Mouse (Mus musculus) intestine, postnatal 0 days (tissue): Measurements from ENCODE around the gene Syne2. TPM values are rescaled to one million over a fixed set of nuclear protein-coding genes. Genes with fewer than 3 reads are reported as not detected.

Experiments used
- ATAC-seq: fragments of 200-750 bp; cut with Nextera tagmentation; 2 replicates; pipeline ENCODE4 v1.8.0; 2017; ENCODE audit warnings: mild to moderate bottlenecking, moderate TSS enrichment, moderate library complexity
- H3K27ac ChIP-seq: fragments of 300-500 bp; sonication (generic); 2 replicates; pipeline ENCODE4 v1.5.1; 2014; ENCODE audit warnings: mild to moderate bottlenecking, low read depth, low read length, moderate library complexity
- H3K27me3 ChIP-seq: fragments of 300-500 bp; sonication (generic); replicated peaks from 2 replicates; pipeline ENCODE4 v1.6.1; 2014; ENCODE audit warnings: low read length, mixed read lengths; ENCODE audit not compliant: control insufficient read depth, insufficient read depth
- H3K36me3 ChIP-seq: fragments of 300-500 bp; sonication (generic); 2 replicates; pipeline ENCODE4 v1.6.1; 2014; ENCODE audit warnings: mild to moderate bottlenecking, moderate library complexity; ENCODE audit not compliant: control insufficient read depth, insufficient read depth
- H3K4me1 ChIP-seq: fragments of 300-500 bp; sonication (generic); replicated peaks from 2 replicates; pipeline ENCODE4 v1.6.1; 2014; ENCODE audit warnings: antibody characterized with exemption, low read length, mixed read lengths; ENCODE audit not compliant: control insufficient read depth, insufficient read depth
- H3K4me2 ChIP-seq: fragments of 300-500 bp; sonication (generic); replicated peaks from 2 replicates; pipeline ENCODE4 v1.6.1; 2014; ENCODE audit warnings: low read depth, mild to moderate bottlenecking, moderate library complexity
- H3K4me3 ChIP-seq: fragments of 300-500 bp; sonication (generic); 2 replicates; pipeline ENCODE4 v1.5.1; 2014; ENCODE audit warnings: low read depth, low read length
- H3K9ac ChIP-seq: fragments of 300-500 bp; sonication (generic); 2 replicates; pipeline ENCODE4 v1.6.1; 2014; ENCODE audit warnings: mild to moderate bottlenecking, low read depth, low read length
- H3K9me3 ChIP-seq: fragments of 300-500 bp; sonication (generic); 2 replicates; pipeline ENCODE4 v1.6.1; 2016; ENCODE audit warnings: mixed run types; ENCODE audit not compliant: control insufficient read depth
- CTCF ChIP-seq: sonication (generic); IDR thresholded peaks from 2 replicates; pipeline ENCODE4 v1.5.1; 2016; ENCODE audit warnings: low read depth, mild to moderate bottlenecking, control low read depth, antibody characterized with exemption, moderate library complexity
- WGBS: fragments of 180-500 bp; shearing (Covaris S2); extraction: QIAGEN DNeasy Blood & Tissue Kit; methylation state at CpG from one replicate; pipeline ENCODE4 v1.1.7; 2014; 5-methylcytosine and 5-hydroxymethylcytosine counted together
- polyA plus RNA-seq: library from polyadenylated mRNA; unstranded; fragments of >200 nt; fragmentation: Nextera tagmentation; extraction: Ambion mirVana; gene quantifications from 2 replicates; pipeline ENCODE4 v1.2.1, GENCODE M21; 2015

Syne2 gene
- polyA plus RNA-seq, 1 experiment from 2014 or later = 14.5 TPM

- 51% methylated on average over 15 of the region's 15 CpGs for WGBS
- TF ChIP-seq CTCF = no peak
- Histone ChIP-seq H3K27ac (peak overlapping the region; percentile 74), H3K4me2 (peak overlapping the region; percentile 53), H3K9me3 (no peaks in the 10 kb centered on the region), H3K4me1 (no peaks in the 10 kb centered on the region), H3K9ac (peak overlapping the region; percentile 11; the same call in 1 of the 2 replicates), H3K36me3 (peaks cover 3% of the 10 kb centered on the region; the same call in 1 of the 2 replicates), H3K27me3 (no peaks in the 10 kb centered on the region), H3K4me3 (peak overlapping the region; percentile 26)
- ATAC-seq = peak; percentile 56
These were observed 197.1 kb downstream of the Syne2 start for GRCm38 (mm10) chr12:76015026-76015425.

GRCm38 (mm10) chr12:76015489-76015888 lies 197.6 kb downstream of the Syne2 start:
- no peaks in the 10 kb centered on the region for H3K27me3 ChIP-seq
- peak; percentile 89 for ATAC-seq
- 38% methylated on average over 11 of the region's 11 CpGs for WGBS
- H3K4me2 ChIP-seq = peak overlapping the region; percentile 53
- no peak for TF ChIP-seq CTCF
- peak overlapping the region; percentile 11; the same call in 1 of the 2 replicates for H3K9ac ChIP-seq
- H3K4me3 ChIP-seq = peak overlapping the region; percentile 26
- H3K4me1 ChIP-seq = no peaks in the 10 kb centered on the region
- no peaks in the 10 kb centered on the region for H3K9me3 ChIP-seq
- peaks cover 6% of the 10 kb centered on the region for H3K36me3 ChIP-seq
- peak overlapping the region; percentile 74 for H3K27ac ChIP-seq

GRCm38 (mm10) chr12:76016123-76017101 lies 198.5 kb downstream of the Syne2 start:
- peak overlapping the region; percentile 74 for H3K27ac ChIP-seq
- H3K9ac ChIP-seq = no peak overlapping the region
- ATAC-seq = peak; percentile 87

GRCm38 (mm10) chr12:76018640-76019039 lies 200.7 kb downstream of the Syne2 start:
- Histone ChIP-seq H3K4me3 (no peak overlapping the region), H3K4me1 (no peaks in the 10 kb centered on the region), H3K9ac (no peak overlapping the region), H3K27me3 (no peaks in the 10 kb centered on the region), H3K4me2 (no peak overlapping the region), H3K36me3 (peaks cover 25% of the 10 kb centered on the region), H3K27ac (no peak overlapping the region), H3K9me3 (no peaks in the 10 kb centered on the region)
- 70% methylated on average over 8 of the region's 8 CpGs for WGBS
- ATAC-seq = no peak
- no peak for TF ChIP-seq CTCF

More at GRCm38 (mm10) chr12:76016123-76017101, 198.5 kb downstream of the Syne2 start:
- no peaks in the 10 kb centered on the region for H3K9me3 ChIP-seq
- H3K36me3 ChIP-seq = peaks cover 8% of the 10 kb centered on the region
- no peak overlapping the region for H3K4me3 ChIP-seq
- no peaks in the 10 kb centered on the region for H3K27me3 ChIP-seq
- no peaks in the 10 kb centered on the region for H3K4me1 ChIP-seq
- H3K4me2 ChIP-seq = peak overlapping the region; percentile 53
- 56% methylated on average over 14 of the region's 14 CpGs for WGBS
- peak; percentile 98 for TF ChIP-seq CTCF

- no peak overlapping the region for H3K9ac ChIP-seq
- H3K4me3 ChIP-seq = no peak overlapping the region
- H3K36me3 ChIP-seq = peaks cover 57% of the 10 kb centered on the region
- no peak overlapping the region for H3K4me2 ChIP-seq
- WGBS = 85% methylated on average over 8 of the region's 8 CpGs
- H3K9me3 ChIP-seq = no peaks in the 10 kb centered on the region
- H3K4me1 ChIP-seq = no peaks in the 10 kb centered on the region
- no peaks in the 10 kb centered on the region for H3K27me3 ChIP-seq
- ATAC-seq = no peak
- no peak overlapping the region for H3K27ac ChIP-seq
- no peak for TF ChIP-seq CTCF
These were observed 224.4 kb downstream of the Syne2 start for GRCm38 (mm10) chr12:76042301-76042700.

GRCm38 (mm10) chr12:76046561-76046960 lies 228.6 kb downstream of the Syne2 start:
- Histone ChIP-seq H3K27ac (no peak overlapping the region), H3K4me1 (no peaks in the 10 kb centered on the region), H3K27me3 (no peaks in the 10 kb centered on the region), H3K9ac (no peak overlapping the region), H3K4me2 (no peak overlapping the region), H3K9me3 (no peaks in the 10 kb centered on the region), H3K4me3 (no peak overlapping the region), H3K36me3 (peaks cover 49% of the 10 kb centered on the region)
- ATAC-seq = no peak
- 89% methylated on average over 6 of the region's 6 CpGs for WGBS
- no peak for TF ChIP-seq CTCF
